Mouse (Mus musculus) neural tube, embryonic 15.5 days (tissue): ENCODE results near the gene Gas1. TPM values are rescaled to one million over a fixed set of nuclear protein-coding genes. Genes with fewer than 3 reads are reported as not detected.

Experiments
- ATAC-seq: fragments of 200-750 bp; cut with Nextera tagmentation; 2 replicates; pipeline ENCODE4 v1.8.0; 2017; ENCODE audit warnings: mild to moderate bottlenecking, moderate TSS enrichment, moderate library complexity; ENCODE audit not compliant: low FRiP score
- H3K27ac ChIP-seq: fragments of 300-500 bp; sonication (generic); replicated peaks from 2 replicates; pipeline ENCODE4 v1.5.1; 2015; ENCODE audit warnings: mild to moderate bottlenecking, inconsistent platforms
- H3K27me3 ChIP-seq: fragments of 300-500 bp; sonication (generic); replicated peaks from 2 replicates; pipeline ENCODE4 v1.6.1; 2015; ENCODE audit warnings: inconsistent platforms
- H3K36me3 ChIP-seq: fragments of 300-500 bp; sonication (generic); 2 replicates; pipeline ENCODE4 v1.6.1; 2015; ENCODE audit warnings: inconsistent platforms
- H3K4me1 ChIP-seq: fragments of 300-500 bp; sonication (generic); 2 replicates; pipeline ENCODE4 v1.6.1; 2015; ENCODE audit warnings: inconsistent platforms
- H3K4me2 ChIP-seq: fragments of 300-500 bp; sonication (generic); 2 replicates; pipeline ENCODE4 v1.6.1; 2015; ENCODE audit warnings: inconsistent platforms, mild to moderate bottlenecking, moderate library complexity
- H3K4me3 ChIP-seq: fragments of 300-500 bp; sonication (generic); replicated peaks from 2 replicates; pipeline ENCODE4 v1.5.1; 2015; ENCODE audit warnings: mild to moderate bottlenecking, inconsistent platforms
- H3K9ac ChIP-seq: fragments of 300-500 bp; sonication (generic); replicated peaks from 2 replicates; pipeline ENCODE4 v1.6.1; 2015; ENCODE audit warnings: mild to moderate bottlenecking, inconsistent platforms
- H3K9me3 ChIP-seq: fragments of 300-500 bp; sonication (generic); replicated peaks from 2 replicates; pipeline ENCODE4 v1.6.1; 2016; ENCODE audit warnings: inconsistent platforms
- WGBS: fragments of 180-500 bp; shearing (Covaris S2); methylation state at CpG from one replicate; pipeline ENCODE4 v1.1.7; 2015; ENCODE audit warnings: mixed read lengths; 5-methylcytosine and 5-hydroxymethylcytosine counted together
- polyA plus RNA-seq: library from polyadenylated mRNA; unstranded; fragments of >200 nt; fragmentation: Nextera tagmentation; extraction: Ambion mirVana; gene quantifications from 2 replicates; pipeline ENCODE4 v1.2.1, GENCODE M21; 2015

Gas1 gene
- polyA plus RNA-seq, 1 experiment from 2014 or later, result 16.2 TPM

GRCm38 (mm10) chr13:60172366-60173017 lies 4.7 kb downstream of the Gas1 start:
- Histone ChIP-seq H3K4me2 (no peak overlapping the region), H3K36me3 (no peaks in the 10 kb centered on the region), H3K4me1 (peaks cover 34% of the 10 kb centered on the region), H3K27ac (0 out of 2 replicates have a peak overlapping the region, but pooled peaks have one; percentile 13), H3K9me3 (no peaks in the 10 kb centered on the region), H3K27me3 (peaks cover 11% of the 10 kb centered on the region), H3K9ac (no peak overlapping the region), H3K4me3 (no peak overlapping the region)
- ATAC-seq, result no peak
- 17% methylated on average over 7 of the region's 7 CpGs for WGBS

GRCm38 (mm10) chr13:60171781-60172180 lies 5.4 kb downstream of the Gas1 start:
- no peak for ATAC-seq
- H3K4me3 ChIP-seq, result no peak overlapping the region
- peaks cover 32% of the 10 kb centered on the region for H3K4me1 ChIP-seq
- no peak overlapping the region for H3K9ac ChIP-seq
- 36% methylated on average over 8 of the region's 8 CpGs for WGBS
- no peaks in the 10 kb centered on the region for H3K9me3 ChIP-seq
- H3K4me2 ChIP-seq, result no peak overlapping the region
- peaks cover 11% of the 10 kb centered on the region for H3K27me3 ChIP-seq
- no peaks in the 10 kb centered on the region for H3K36me3 ChIP-seq
- H3K27ac ChIP-seq, result no peak overlapping the region

- Histone ChIP-seq H3K27me3 (peaks cover 11% of the 10 kb centered on the region), H3K4me3 (no peak overlapping the region), H3K27ac (no peak overlapping the region), H3K36me3 (no peaks in the 10 kb centered on the region), H3K4me2 (no peak overlapping the region), H3K9ac (no peak overlapping the region), H3K4me1 (peaks cover 32% of the 10 kb centered on the region), H3K9me3 (no peaks in the 10 kb centered on the region)
- WGBS, result 19% methylated on average over 21 of the region's 21 CpGs
- no peak for ATAC-seq
These were observed 6.1 kb downstream of the Gas1 start for GRCm38 (mm10) chr13:60170898-60171715.

GRCm38 (mm10) chr13:60169026-60169425 lies 8.1 kb downstream of the Gas1 start:
- ATAC-seq, result no peak

GRCm38 (mm10) chr13:60156294-60157126 lies 20.7 kb downstream of the Gas1 start:
- H3K4me2 ChIP-seq, result no peak overlapping the region
- no peaks in the 10 kb centered on the region for H3K36me3 ChIP-seq
- ATAC-seq, result no peak
- no peak overlapping the region for H3K9ac ChIP-seq
- no peak overlapping the region for H3K4me3 ChIP-seq
- H3K27me3 ChIP-seq, result no peaks in the 10 kb centered on the region
- H3K9me3 ChIP-seq, result 0 out of 2 replicates have a peak, but pooled peaks cover 10% of the 10 kb centered on the region
- no peak overlapping the region for H3K27ac ChIP-seq
- 25% methylated on average over 19 of the region's 19 CpGs for WGBS
- H3K4me1 ChIP-seq, result peaks cover 10% of the 10 kb centered on the region; the same call in 1 of the 2 replicates

More at GRCm38 (mm10) chr13:60169026-60169425, 8.1 kb downstream of the Gas1 start:
- Histone ChIP-seq H3K4me1 (peaks cover 19% of the 10 kb centered on the region), H3K4me2 (no peak overlapping the region), H3K9ac (no peak overlapping the region), H3K27ac (no peak overlapping the region), H3K4me3 (no peak overlapping the region), H3K36me3 (no peaks in the 10 kb centered on the region), H3K9me3 (no peaks in the 10 kb centered on the region), H3K27me3 (peaks cover 11% of the 10 kb centered on the region)
- 95% methylated on average over 2 of the region's 2 CpGs for WGBS

- 96% methylated on average over 3 of the region's 3 CpGs for WGBS
- no peak overlapping the region for H3K4me2 ChIP-seq
- peaks cover 10% of the 10 kb centered on the region; the same call in 1 of the 2 replicates for H3K4me1 ChIP-seq
- no peak overlapping the region for H3K4me3 ChIP-seq
- H3K27me3 ChIP-seq, result no peaks in the 10 kb centered on the region
- no peak overlapping the region for H3K27ac ChIP-seq
- H3K36me3 ChIP-seq, result no peaks in the 10 kb centered on the region
- no peak for ATAC-seq
- H3K9me3 ChIP-seq, result 0 out of 2 replicates have a peak, but pooled peaks cover 10% of the 10 kb centered on the region
- no peak overlapping the region for H3K9ac ChIP-seq
These were observed 23.0 kb downstream of the Gas1 start for GRCm38 (mm10) chr13:60154170-60154569.

GRCm38 (mm10) chr13:60148235-60148634 lies 28.9 kb downstream of the Gas1 start:
- 0 out of 2 replicates have a peak, but pooled peaks have one; percentile 42 for ATAC-seq
- Histone ChIP-seq H3K27me3 (no peaks in the 10 kb centered on the region), H3K4me2 (no peak overlapping the region), H3K9me3 (0 out of 2 replicates have a peak, but pooled peaks cover 2% of the 10 kb centered on the region), H3K36me3 (no peaks in the 10 kb centered on the region), H3K9ac (no peak overlapping the region), H3K4me1 (peaks cover 15% of the 10 kb centered on the region), H3K27ac (no peak overlapping the region), H3K4me3 (no peak overlapping the region)
- 81% methylated on average over 3 of the region's 3 CpGs for WGBS

GRCm38 (mm10) chr13:60147857-60148181 lies 29.3 kb downstream of the Gas1 start:
- Histone ChIP-seq H3K27me3 (no peaks in the 10 kb centered on the region), H3K4me3 (no peak overlapping the region; the same call in 1 of the 2 replicates), H3K4me2 (peak overlapping the region; percentile 56), H3K9ac (no peak overlapping the region), H3K4me1 (peaks cover 15% of the 10 kb centered on the region), H3K36me3 (no peaks in the 10 kb centered on the region), H3K27ac (no peak overlapping the region; the same call in 1 of the 2 replicates), H3K9me3 (no peaks in the 10 kb centered on the region)
- peak; percentile 39 for ATAC-seq
- 40% methylated on average over 2 of the region's 2 CpGs for WGBS

GRCm38 (mm10) chr13:60146994-60147856 lies 29.9 kb downstream of the Gas1 start:
- Histone ChIP-seq H3K36me3 (no peaks in the 10 kb centered on the region), H3K9me3 (no peaks in the 10 kb centered on the region), H3K9ac (peak overlapping the region; percentile 1; the same call in 1 of the 2 replicates), H3K27me3 (no peaks in the 10 kb centered on the region), H3K4me1 (peaks cover 15% of the 10 kb centered on the region), H3K4me3 (peak overlapping the region; percentile 16), H3K4me2 (peak overlapping the region; percentile 56), H3K27ac (peak overlapping the region; percentile 60)
- peak; percentile 58 for ATAC-seq
- WGBS, result 2% methylated on average over 21 of the region's 21 CpGs

GRCm38 (mm10) chr13:60146231-60146630 lies 30.9 kb downstream of the Gas1 start:
- no peak for ATAC-seq
- Histone ChIP-seq H3K4me1 (peaks cover 15% of the 10 kb centered on the region), H3K4me2 (no peak overlapping the region), H3K27ac (no peak overlapping the region), H3K9me3 (no peaks in the 10 kb centered on the region), H3K36me3 (no peaks in the 10 kb centered on the region), H3K4me3 (no peak overlapping the region), H3K9ac (no peak overlapping the region), H3K27me3 (no peaks in the 10 kb centered on the region)
- 38% methylated on average over 3 of the region's 3 CpGs for WGBS
